Mouse (Mus musculus): Measurements from ENCODE around the gene S100a3.
A peak's percentile ranks its signal among the peaks of the same experiment; 100 is the strongest.

The S100a3 gene

DNA sequence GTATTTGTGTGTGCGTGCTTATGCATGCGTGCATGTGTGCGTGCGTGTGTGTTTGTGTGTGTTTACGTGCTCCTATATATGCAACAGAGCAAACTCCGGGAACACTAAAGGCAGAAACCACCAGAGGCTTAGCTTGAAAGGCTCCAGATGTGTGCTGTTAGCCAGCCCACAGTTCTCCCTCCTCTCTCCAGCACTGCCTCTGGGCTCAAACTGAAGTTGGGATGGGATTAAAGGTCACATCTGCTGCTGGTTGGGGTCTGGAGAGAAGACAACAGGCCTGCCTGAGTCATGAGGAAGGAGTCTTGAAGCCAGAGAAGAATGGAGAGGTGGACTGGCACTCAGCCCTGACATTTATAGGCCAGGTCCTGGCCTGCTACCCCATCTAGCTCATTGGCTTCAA lies 45.8 kb downstream of the S100a3 start:
- Histone ChIP-seq H3K4me3 (replicated peaks; ENCODE audit: low read length) (no peak overlapping the region), H3K27me3 (ENCODE audit: insufficient read depth, low read length) (peaks cover 29% of the 10 kb centered on the region), H3K9me3 (ENCODE audit: low read length) (peaks cover 15% of the 10 kb centered on the region), H3K36me3 (ENCODE audit: insufficient read depth, low read length) (no peaks in the 10 kb centered on the region), H3K4me1 (replicated peaks; ENCODE audit: low read depth, low read length) (peaks cover 8% of the 10 kb centered on the region)
- TF ChIP-seq CTCF (conservative IDR thresholded peaks at IDR 0.05; ENCODE audit: low read length), result no peak

DNA sequence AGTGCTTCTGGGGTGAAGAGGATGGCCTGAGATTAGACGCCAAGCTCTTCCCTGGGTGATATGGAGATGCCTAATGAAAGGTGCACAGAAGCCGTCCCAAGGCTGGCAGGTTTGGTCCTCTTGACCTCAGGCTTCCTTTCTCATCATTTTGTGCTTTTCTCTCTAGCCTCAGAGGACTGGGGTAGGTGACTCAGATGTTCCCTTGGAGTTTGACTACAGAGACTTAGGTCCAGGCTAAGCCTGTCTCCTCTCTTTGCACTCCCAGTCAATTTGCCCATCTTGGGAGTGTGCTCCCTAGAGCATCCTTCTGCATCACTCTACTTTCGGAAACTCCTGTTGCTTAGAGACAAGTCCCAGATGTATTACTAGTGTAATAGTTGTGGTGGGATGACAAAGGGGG lies 47.0 kb downstream of the S100a3 start:
- TF ChIP-seq CTCF (conservative IDR thresholded peaks at IDR 0.05; ENCODE audit: low read length) (no peak), POU5F1 (IDR thresholded peaks at IDR 0.05; ENCODE audit: borderline replicate concordance, low read length) (no peak), NANOG (IDR thresholded peaks at IDR 0.05; ENCODE audit: borderline replicate concordance, low read length) (no peak)
- Histone ChIP-seq H3K27me3 (ENCODE audit: insufficient read depth, low read length) (peaks cover 26% of the 10 kb centered on the region), H3K4me3 (replicated peaks; ENCODE audit: low read length) (no peak overlapping the region), H3K36me3 (ENCODE audit: insufficient read depth, low read length) (no peaks in the 10 kb centered on the region), H3K4me1 (replicated peaks; ENCODE audit: low read depth, low read length) (peaks cover 20% of the 10 kb centered on the region), H3K9me3 (ENCODE audit: low read length) (peaks cover 4% of the 10 kb centered on the region)

DNA sequence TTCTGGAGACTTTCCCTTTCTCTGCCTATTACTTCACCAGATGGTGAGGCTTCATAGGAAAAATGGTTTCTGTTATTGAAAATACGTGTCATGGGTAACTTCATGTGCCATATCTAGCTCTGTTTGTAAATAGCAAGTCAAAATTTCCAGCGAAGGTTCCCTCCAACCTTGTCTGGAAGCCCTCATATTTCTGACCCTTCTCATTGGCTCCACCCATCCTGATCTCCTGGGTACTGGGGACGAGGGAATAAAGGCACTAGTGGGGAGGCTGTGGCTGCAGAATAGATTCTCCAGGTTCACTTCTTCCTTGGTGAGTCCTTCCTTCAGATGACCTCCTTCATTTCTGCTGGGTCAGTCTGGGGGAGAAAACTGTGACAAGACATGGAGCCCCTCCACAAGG lies 47.8 kb downstream of the S100a3 start, which contains the start of gene S100a5:
Gene S100a5, plus strand, starts transcription at position 301 of the 400 bp plus-strand sequence.
- Histone ChIP-seq H3K9me3 (ENCODE audit: low read length) (no peaks in the 10 kb centered on the region), H3K4me1 (replicated peaks; ENCODE audit: low read depth, low read length) (peaks cover 28% of the 10 kb centered on the region), H3K36me3 (ENCODE audit: insufficient read depth, low read length) (no peaks in the 10 kb centered on the region), H3K4me3 (replicated peaks; ENCODE audit: low read length) (no peak within 1 kb of the TSS), H3K27me3 (ENCODE audit: insufficient read depth, low read length) (peaks cover 30% of the 10 kb centered on the region)
- TF ChIP-seq NANOG (IDR thresholded peaks at IDR 0.05; ENCODE audit: borderline replicate concordance, low read length), result no peak
- no peak for TF ChIP-seq POU5F1 (IDR thresholded peaks at IDR 0.05; ENCODE audit: borderline replicate concordance, low read length)
- no peak for TF ChIP-seq CTCF (conservative IDR thresholded peaks at IDR 0.05; ENCODE audit: low read length)

DNA sequence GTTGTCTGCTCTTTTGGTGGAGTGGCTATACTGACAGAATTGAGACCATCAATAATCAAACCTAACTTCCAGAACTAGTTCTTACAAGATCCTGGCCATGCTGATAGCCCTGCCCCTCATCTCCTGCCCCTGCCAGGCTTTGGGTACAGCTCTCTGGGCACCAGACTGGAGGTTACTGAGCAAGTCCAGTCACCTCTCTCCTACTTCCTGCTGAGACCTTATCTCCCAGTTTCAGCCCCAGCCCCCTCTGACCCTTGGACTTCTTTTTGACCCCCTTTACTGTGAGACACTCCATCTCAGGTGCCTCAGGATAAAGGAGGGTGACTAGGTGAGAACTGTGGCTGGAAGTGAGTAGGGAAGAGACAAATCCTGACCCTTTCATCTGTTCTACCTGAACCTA lies 48.7 kb downstream of the S100a3 start:
- Histone ChIP-seq H3K4me3 (replicated peaks; ENCODE audit: low read length) (no peak overlapping the region), H3K27me3 (ENCODE audit: insufficient read depth, low read length) (peaks cover 39% of the 10 kb centered on the region), H3K9me3 (ENCODE audit: low read length) (no peaks in the 10 kb centered on the region), H3K36me3 (ENCODE audit: insufficient read depth, low read length) (no peaks in the 10 kb centered on the region), H3K4me1 (replicated peaks; ENCODE audit: low read depth, low read length) (peaks cover 37% of the 10 kb centered on the region)
- TF ChIP-seq NANOG (IDR thresholded peaks at IDR 0.05; ENCODE audit: borderline replicate concordance, low read length) (no peak), CTCF (conservative IDR thresholded peaks at IDR 0.05; ENCODE audit: low read length) (no peak), POU5F1 (IDR thresholded peaks at IDR 0.05; ENCODE audit: borderline replicate concordance, low read length) (no peak)

GRCm38 (mm10) chr3:90611494-90611893 lies 51.1 kb downstream of the S100a3 start:
- H3K4me3 ChIP-seq (replicated peaks; ENCODE audit: low read length), result 0 out of 2 replicates have a peak overlapping the region, but pooled peaks have one; percentile 10
- H3K36me3 ChIP-seq (ENCODE audit: insufficient read depth, low read length), result no peaks in the 10 kb centered on the region
- peaks cover 37% of the 10 kb centered on the region for H3K27me3 ChIP-seq (ENCODE audit: insufficient read depth, low read length)
- H3K9me3 ChIP-seq (ENCODE audit: low read length), result no peaks in the 10 kb centered on the region
- TF ChIP-seq CTCF (conservative IDR thresholded peaks at IDR 0.05; ENCODE audit: low read length), result no peak
- TF ChIP-seq NANOG (IDR thresholded peaks at IDR 0.05; ENCODE audit: borderline replicate concordance, low read length), result no peak
- TF ChIP-seq POU5F1 (IDR thresholded peaks at IDR 0.05; ENCODE audit: borderline replicate concordance, low read length), result no peak
- H3K4me1 ChIP-seq (replicated peaks; ENCODE audit: low read depth, low read length), result peaks cover 52% of the 10 kb centered on the region

DNA sequence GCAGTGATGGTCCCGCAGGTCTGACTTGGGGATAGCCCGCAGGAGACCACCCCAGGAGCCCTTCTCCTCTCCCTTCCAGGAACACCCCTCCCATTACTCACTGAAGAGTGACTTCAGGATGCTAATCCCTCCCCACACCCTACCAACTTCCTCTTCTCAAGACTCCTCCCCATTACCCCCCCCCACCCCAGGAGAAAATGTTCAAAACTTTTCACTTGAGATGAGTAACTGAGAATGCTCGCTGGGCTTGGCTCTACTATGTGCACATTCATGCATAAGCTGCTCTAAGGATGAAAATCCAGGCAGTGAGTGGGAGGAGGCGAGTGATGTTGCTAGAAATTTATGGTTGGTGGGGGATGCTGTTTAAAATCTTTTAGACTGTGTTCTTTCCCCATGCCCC lies 51.7 kb downstream of the S100a3 start:
- H3K36me3 ChIP-seq (ENCODE audit: insufficient read depth, low read length), result no peaks in the 10 kb centered on the region
- TF ChIP-seq NANOG (IDR thresholded peaks at IDR 0.05; ENCODE audit: borderline replicate concordance, low read length) (no peak), CTCF (conservative IDR thresholded peaks at IDR 0.05; ENCODE audit: low read length) (no peak), POU5F1 (IDR thresholded peaks at IDR 0.05; ENCODE audit: borderline replicate concordance, low read length) (no peak)
- H3K27me3 ChIP-seq (ENCODE audit: insufficient read depth, low read length), result peaks cover 37% of the 10 kb centered on the region
- peak overlapping the region; percentile 74; the same call in 1 of the 2 replicates for H3K4me3 ChIP-seq (replicated peaks; ENCODE audit: low read length)
- peaks cover 53% of the 10 kb centered on the region for H3K4me1 ChIP-seq (replicated peaks; ENCODE audit: low read depth, low read length)
- no peaks in the 10 kb centered on the region for H3K9me3 ChIP-seq (ENCODE audit: low read length)

DNA sequence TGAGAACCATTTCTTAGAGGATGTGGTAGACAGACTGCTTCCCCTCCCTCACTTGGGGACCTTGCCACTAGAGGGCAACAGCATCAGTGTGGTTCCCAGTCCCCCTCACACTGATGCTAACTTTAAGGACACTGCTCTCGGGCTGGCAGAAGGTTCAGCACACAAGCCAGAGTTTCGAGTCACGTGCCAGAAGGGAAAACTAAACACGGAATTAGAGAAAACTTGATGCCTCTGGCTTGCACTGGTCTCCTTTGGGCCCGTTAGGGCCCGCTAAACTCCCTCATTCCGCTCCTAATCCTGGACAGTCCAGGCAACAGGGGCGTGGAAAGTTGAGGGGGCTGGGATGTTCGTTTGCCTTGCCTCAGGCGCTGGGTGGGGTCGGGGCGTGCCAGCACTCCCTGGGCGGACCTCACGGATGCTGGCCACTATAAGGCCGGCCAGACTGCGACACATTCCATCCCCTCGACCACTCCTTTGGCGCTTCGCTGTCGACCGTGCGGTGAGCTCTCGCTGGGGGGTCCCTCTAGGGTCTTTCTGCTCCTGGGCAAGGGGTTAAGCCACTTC lies 52.4 kb downstream of the S100a3 start, which contains the start of gene S100a6:
Gene S100a6, plus strand, starts transcription at position 155 of the 564 bp plus-strand sequence.
- no peaks in the 10 kb centered on the region for H3K36me3 ChIP-seq (ENCODE audit: insufficient read depth, low read length)
- peak within 1 kb of the TSS; percentile 74 for H3K4me3 ChIP-seq (replicated peaks; ENCODE audit: low read length)
- H3K4me1 ChIP-seq (replicated peaks; ENCODE audit: low read depth, low read length), result peaks cover 53% of the 10 kb centered on the region
- H3K27me3 ChIP-seq (ENCODE audit: insufficient read depth, low read length), result peaks cover 32% of the 10 kb centered on the region
- H3K9me3 ChIP-seq (ENCODE audit: low read length), result no peaks in the 10 kb centered on the region
- TF ChIP-seq POU5F1 (IDR thresholded peaks at IDR 0.05; ENCODE audit: borderline replicate concordance, low read length) (no peak), CTCF (conservative IDR thresholded peaks at IDR 0.05; ENCODE audit: low read length) (peak; percentile 62)

DNA sequence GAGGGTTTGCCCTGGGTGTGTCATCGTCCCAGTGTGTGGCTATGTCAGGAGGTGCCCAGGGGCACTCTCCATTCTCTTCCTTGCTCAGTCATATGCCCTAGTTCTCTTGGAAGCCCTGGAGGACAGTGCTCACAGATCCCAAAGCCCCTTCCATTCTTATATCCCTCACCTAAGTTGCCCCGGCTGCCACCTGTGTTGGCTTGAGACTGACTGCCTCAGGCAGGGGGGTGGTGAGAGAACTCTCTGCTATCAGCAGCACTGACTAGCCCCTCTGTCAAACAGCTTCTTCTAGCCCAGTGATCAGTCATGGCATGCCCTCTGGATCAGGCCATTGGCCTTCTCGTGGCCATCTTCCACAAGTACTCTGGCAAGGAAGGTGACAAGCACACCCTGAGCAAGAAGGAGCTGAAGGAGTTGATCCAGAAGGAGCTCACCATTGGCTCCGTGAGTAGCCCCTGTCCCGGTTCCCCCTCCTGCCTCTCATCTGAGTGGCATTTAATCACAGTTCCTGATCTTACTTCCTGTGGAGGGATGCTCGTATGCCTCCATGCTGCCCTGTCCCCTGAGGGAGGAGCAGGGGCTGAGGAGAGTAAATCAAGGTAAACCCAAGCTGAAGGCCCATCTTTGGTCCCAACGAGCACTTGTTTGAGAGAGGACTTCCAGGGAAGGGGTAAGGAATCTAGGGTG lies 53.2 kb downstream of the S100a3 start:
- peaks cover 25% of the 10 kb centered on the region for H3K27me3 ChIP-seq (ENCODE audit: insufficient read depth, low read length)
- H3K9me3 ChIP-seq (ENCODE audit: low read length), result no peaks in the 10 kb centered on the region
- peaks cover 53% of the 10 kb centered on the region for H3K4me1 ChIP-seq (replicated peaks; ENCODE audit: low read depth, low read length)
- H3K36me3 ChIP-seq (ENCODE audit: insufficient read depth, low read length), result no peaks in the 10 kb centered on the region
- TF ChIP-seq CTCF (conservative IDR thresholded peaks at IDR 0.05; ENCODE audit: low read length) (no peak), POU5F1 (IDR thresholded peaks at IDR 0.05; ENCODE audit: borderline replicate concordance, low read length) (no peak), NANOG (IDR thresholded peaks at IDR 0.05; ENCODE audit: borderline replicate concordance, low read length) (no peak)
- peak overlapping the region; percentile 74 for H3K4me3 ChIP-seq (replicated peaks; ENCODE audit: low read length)
